Mouse (Mus musculus) lung, adult 2 months (tissue): Measurements from ENCODE around the gene Fnbp1l. TPM values are rescaled to one million over a fixed set of nuclear protein-coding genes. Genes with fewer than 3 reads are reported as not detected.

Experiments used
- DNase-seq: peaks from one replicate; pipeline ENCODE4 v3.0.0; 2022
- H3K4me1 ChIP-seq: fragments of 200-500 bp; 2 replicates; pipeline ENCODE4 v1.6.1; 2011; ENCODE audit warnings: low read length; ENCODE audit not compliant: control insufficient read depth, insufficient read depth
- H3K4me3 ChIP-seq: fragments of 200-500 bp; replicated peaks from 2 replicates; pipeline ENCODE3; 2011; ENCODE audit warnings: low read depth, mild to moderate bottlenecking, control low read depth, low read length; ENCODE audit errors: extremely low read depth
- CTCF ChIP-seq: fragments of 200-500 bp; IDR thresholded peaks from 2 replicates; pipeline ENCODE4 v1.5.1; 2011; ENCODE audit warnings: mild to moderate bottlenecking, low read length, control low read depth; ENCODE audit not compliant: insufficient read depth
- POLR2A ChIP-seq: fragments of 200-500 bp; IDR thresholded peaks from 2 replicates; pipeline ENCODE4 v1.6.1; 2011; ENCODE audit warnings: low read depth, mild to moderate bottlenecking, control low read depth, low read length, borderline replicate concordance; ENCODE audit errors: extremely low read depth
- WGBS: fragments of 180-500 bp; shearing (Covaris S2); methylation state at CpG from one replicate; pipeline ENCODE4 v1.1.7; 2018; 5-methylcytosine and 5-hydroxymethylcytosine counted together
- polyA plus RNA-seq: library from polyadenylated mRNA; depleted of rRNA; stranded (reverse); fragments of >200 nt; gene quantifications from 2 replicates; pipeline ENCODE4 v1.2.3, GENCODE M21; 2012; rRNA removed

Fnbp1l gene
- polyA plus RNA-seq, 1 experiment, result 40.4 TPM

GRCm38 (mm10) chr3:122506343-122506916 lies 113.1 kb downstream of the Fnbp1l start:
- no peak for DNase-seq
- TF ChIP-seq POLR2A (no peak), CTCF (no peak)
- H3K4me1 ChIP-seq, result peaks cover 9% of the 10 kb centered on the region; the same call in 1 of the 2 replicates
- WGBS, result 63% methylated on average over 10 of the region's 10 CpGs
- H3K4me3 ChIP-seq, result no peak overlapping the region

- TF ChIP-seq CTCF (no peak), POLR2A (no peak)
- no peak overlapping the region for H3K4me3 ChIP-seq
- DNase-seq, result no peak
- H3K4me1 ChIP-seq, result 0 out of 2 replicates have a peak, but pooled peaks cover 3% of the 10 kb centered on the region
- WGBS, result 87% methylated on average over 9 of the region's 9 CpGs
Observed at GRCm38 (mm10) chr3:122500929-122501328, 118.6 kb downstream of the Fnbp1l start.

GRCm38 (mm10) chr3:122499647-122500046 lies 119.9 kb downstream of the Fnbp1l start:
- Histone ChIP-seq H3K4me3 (no peak overlapping the region), H3K4me1 (0 out of 2 replicates have a peak, but pooled peaks cover 3% of the 10 kb centered on the region)
- DNase-seq, result no peak
- TF ChIP-seq POLR2A (no peak), CTCF (no peak)
- WGBS, result 88% methylated on average over 6 of the region's 6 CpGs

DNA sequence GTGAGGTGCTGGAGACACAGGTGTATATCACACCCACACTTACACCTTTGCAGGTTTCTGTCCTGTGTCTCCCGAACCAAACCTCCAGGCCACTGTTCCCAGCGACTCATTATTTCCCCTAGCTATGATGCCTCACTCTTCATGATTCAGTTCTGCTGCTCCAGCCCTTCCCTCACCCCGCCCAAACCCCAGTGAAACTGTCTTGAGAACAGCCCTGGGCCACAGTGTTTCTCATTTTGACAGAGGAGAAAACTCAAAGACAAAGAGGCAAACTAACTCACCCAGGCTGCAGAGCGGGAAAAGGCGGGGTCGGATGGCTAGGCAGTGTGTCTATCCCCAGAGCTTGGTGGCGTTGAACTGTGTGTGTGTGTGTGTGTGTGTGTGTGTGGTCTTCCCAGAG lies 121.0 kb downstream of the Fnbp1l start:
- Histone ChIP-seq H3K4me1 (0 out of 2 replicates have a peak, but pooled peaks cover 3% of the 10 kb centered on the region), H3K4me3 (no peak overlapping the region)
- no peak for DNase-seq
- no peak for TF ChIP-seq POLR2A
- no peak for TF ChIP-seq CTCF
- 90% methylated on average over 7 of the region's 7 CpGs for WGBS

DNA sequence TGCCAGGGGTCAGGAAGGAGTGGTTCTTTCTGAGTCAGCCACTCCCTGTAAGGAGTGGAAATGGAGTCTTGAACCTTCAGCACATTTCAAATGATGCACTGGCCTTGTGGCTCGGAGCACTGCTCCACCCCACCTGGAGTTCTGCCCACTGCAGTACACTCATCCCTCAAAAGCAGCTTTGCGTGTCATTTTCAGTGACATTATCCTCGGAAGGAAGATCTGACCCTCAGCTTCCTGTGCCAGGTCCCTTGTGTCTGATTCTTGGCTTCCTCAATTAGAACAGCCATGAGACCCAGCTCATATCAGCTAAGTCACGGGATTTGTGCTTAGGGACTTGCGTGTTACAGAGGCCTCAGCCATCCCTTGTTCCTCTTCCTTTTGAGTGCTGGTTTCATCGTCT lies 121.6 kb downstream of the Fnbp1l start:
- TF ChIP-seq CTCF (no peak), POLR2A (no peak)
- WGBS, result 55% methylated on average over 6 of the region's 6 CpGs
- Histone ChIP-seq H3K4me1 (0 out of 2 replicates have a peak, but pooled peaks cover 3% of the 10 kb centered on the region), H3K4me3 (no peak overlapping the region)
- DNase-seq, result no peak

- no peak for DNase-seq
- TF ChIP-seq POLR2A, result no peak
- no peak for TF ChIP-seq CTCF
- 0 out of 2 replicates have a peak, but pooled peaks cover 3% of the 10 kb centered on the region for H3K4me1 ChIP-seq
- H3K4me3 ChIP-seq, result no peak overlapping the region
- 71% methylated on average over 6 of the region's 6 CpGs for WGBS
Observed at GRCm38 (mm10) chr3:122494764-122495163, 124.8 kb downstream of the Fnbp1l start.

DNA sequence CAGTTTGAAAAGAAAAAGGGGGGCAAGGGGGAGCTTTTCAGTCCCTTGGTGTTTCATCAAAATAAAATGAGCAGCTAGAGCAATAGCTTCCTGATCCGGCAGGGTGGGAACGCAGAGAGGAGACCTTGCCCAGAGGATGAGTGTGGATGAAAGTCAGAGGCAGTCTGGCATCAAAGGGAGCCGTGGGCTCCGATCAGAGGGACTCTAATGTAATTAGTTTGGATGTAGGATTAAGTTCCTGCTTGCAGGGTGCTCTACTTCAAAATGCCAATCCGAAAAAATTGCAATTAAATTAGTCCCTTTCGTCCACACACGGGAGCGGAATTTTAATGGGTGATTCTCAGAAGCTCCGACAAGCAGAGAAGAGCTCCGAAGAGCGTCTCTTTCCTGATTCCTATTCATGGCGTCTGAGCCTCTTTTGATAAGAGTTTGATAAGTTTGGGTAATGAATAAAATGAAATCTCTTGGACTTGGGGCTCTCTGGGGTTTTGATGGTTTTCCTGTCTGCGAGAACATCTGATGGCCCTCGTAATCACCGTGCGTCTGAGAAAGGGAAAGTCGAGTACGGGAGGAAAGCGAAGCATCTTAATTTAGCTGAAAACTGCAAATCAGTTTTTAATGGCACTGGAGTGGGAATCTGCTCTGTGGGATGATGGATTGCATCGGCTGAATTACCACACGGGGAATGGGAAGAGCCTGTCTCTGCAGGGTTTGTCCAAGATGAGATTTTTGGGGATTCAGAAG lies 126.5 kb downstream of the Fnbp1l start:
- WGBS, result 79% methylated on average over 21 of the region's 21 CpGs
- Histone ChIP-seq H3K4me1 (0 out of 2 replicates have a peak, but pooled peaks cover 3% of the 10 kb centered on the region), H3K4me3 (no peak overlapping the region)
- TF ChIP-seq CTCF (no peak), POLR2A (no peak)
- no peak for DNase-seq

DNA sequence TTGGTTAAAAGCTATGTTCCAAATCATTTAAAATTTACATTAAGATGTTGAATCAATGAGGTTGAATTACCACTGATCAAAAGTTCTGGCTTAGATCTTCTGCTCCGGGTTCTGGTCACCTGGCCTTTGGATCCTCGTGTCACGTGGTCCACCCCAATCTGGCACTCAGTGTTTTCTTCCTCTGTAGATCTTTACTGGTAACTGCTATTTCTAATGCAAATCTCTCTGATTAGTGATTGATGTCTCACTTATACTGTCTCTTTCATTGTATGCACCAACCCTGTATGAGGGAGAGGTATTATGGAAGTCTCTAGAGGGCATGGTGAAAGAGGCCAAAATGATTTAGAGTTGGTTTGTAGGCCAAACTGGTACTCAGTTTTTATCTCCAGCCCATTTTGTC lies 127.5 kb downstream of the Fnbp1l start:
- DNase-seq, result no peak
- Histone ChIP-seq H3K4me1 (no peaks in the 10 kb centered on the region; the same call in 1 of the 2 replicates), H3K4me3 (no peak overlapping the region)
- 94% methylated on average over 3 of the region's 3 CpGs for WGBS
- TF ChIP-seq POLR2A (no peak), CTCF (no peak)

GRCm38 (mm10) chr3:122490574-122490973 lies 128.9 kb downstream of the Fnbp1l start:
- DNase-seq, result no peak
- Histone ChIP-seq H3K4me3 (no peak overlapping the region), H3K4me1 (no peaks in the 10 kb centered on the region; the same call in 1 of the 2 replicates)
- TF ChIP-seq POLR2A (no peak), CTCF (no peak)
- 81% methylated on average over 6 of the region's 6 CpGs for WGBS

Other genes with a start within 250 kb of the Fnbp1l start
- 24.4 and 35.5 TPM in 2 replicates for gene Pde5a, start 109.2 kb upstream of the Fnbp1l start, polyA plus RNA-seq